Mouse (Mus musculus): ENCODE measurements around the gene Ints12.

The Ints12 gene

GRCm38 (mm10) chr3:133091664-133092273 is at the start of gene Ints12, which contains the start of gene Gstcd:
TSS of gene Ints12 (plus strand) at chr3:133091840.
TSS of gene Gstcd (minus strand) at chr3:133092033.
- peak; percentile 92 for DNase-seq (ENCODE audit: low spot score)

- DNase-seq (ENCODE audit: low spot score): no peak
These were observed 39.6 kb upstream of the Ints12 start for GRCm38 (mm10) chr3:133052068-133052467.

- no peak for DNase-seq (ENCODE audit: low spot score)
These were observed 16.1 kb upstream of the Ints12 start for GRCm38 (mm10) chr3:133075560-133075959.

GRCm38 (mm10) chr3:133082736-133083135 is 8.9 kb upstream of the Ints12 start:
- no peak for DNase-seq (ENCODE audit: low spot score)

- no peak for DNase-seq (ENCODE audit: low spot score)
These were observed 5.8 kb upstream of the Ints12 start for GRCm38 (mm10) chr3:133085858-133086257.

GRCm38 (mm10) chr3:133090247-133091120 is 1.2 kb upstream of the Ints12 start:
- DNase-seq (ENCODE audit: low spot score): no peak

GRCm38 (mm10) chr3:133091121-133091663 is 448 bp upstream of the Ints12 start:
- no peak for DNase-seq (ENCODE audit: low spot score)

GRCm38 (mm10) chr3:133092274-133092853 is 724 bp downstream of the Ints12 start:
- no peak for DNase-seq (ENCODE audit: low spot score)

GRCm38 (mm10) chr3:133092936-133093335 is 1.3 kb downstream of the Ints12 start:
- DNase-seq (ENCODE audit: low spot score): no peak

GRCm38 (mm10) chr3:133094305-133094704 is 2.7 kb downstream of the Ints12 start:
- no peak for DNase-seq (ENCODE audit: low spot score)

GRCm38 (mm10) chr3:133097936-133098335 is 6.3 kb downstream of the Ints12 start:
- no peak for DNase-seq (ENCODE audit: low spot score)

- DNase-seq (ENCODE audit: low spot score): no peak
These were observed 6.7 kb downstream of the Ints12 start for GRCm38 (mm10) chr3:133098336-133098735.

GRCm38 (mm10) chr3:133098909-133099308 is 7.3 kb downstream of the Ints12 start:
- DNase-seq (ENCODE audit: low spot score): no peak

GRCm38 (mm10) chr3:133103768-133104167 is 12.1 kb downstream of the Ints12 start:
- DNase-seq (ENCODE audit: low spot score): no peak

GRCm38 (mm10) chr3:133104436-133104835 is 12.8 kb downstream of the Ints12 start:
- no peak for DNase-seq (ENCODE audit: low spot score)

- peak; percentile 51 for DNase-seq (ENCODE audit: low spot score)
These were observed 17.1 kb downstream of the Ints12 start for GRCm38 (mm10) chr3:133108731-133109130.

- DNase-seq (ENCODE audit: low spot score): no peak
These were observed 18.2 kb downstream of the Ints12 start for GRCm38 (mm10) chr3:133109844-133110243.

GRCm38 (mm10) chr3:133111741-133112140 is 20.1 kb downstream of the Ints12 start:
- DNase-seq (ENCODE audit: low spot score): peak; percentile 24

GRCm38 (mm10) chr3:133113281-133113680 is 21.6 kb downstream of the Ints12 start:
- no peak for DNase-seq (ENCODE audit: low spot score)

- DNase-seq (ENCODE audit: low spot score): no peak
These were observed 39.7 kb downstream of the Ints12 start for GRCm38 (mm10) chr3:133131372-133131771.

- no peak for DNase-seq (ENCODE audit: low spot score)
These were observed 41.0 kb downstream of the Ints12 start for GRCm38 (mm10) chr3:133132611-133133010.

- DNase-seq (ENCODE audit: low spot score): no peak
These were observed 50.2 kb downstream of the Ints12 start for GRCm38 (mm10) chr3:133141877-133142276.

All from urinary bladder, postnatal 14 days (tissue).